16 mouse cellular contexts compared by ENCODE assay signal in genomic region chr3:32659506-32659905, GRCm38 (mm10). TPM values are rescaled to one million over a fixed set of nuclear protein-coding genes. Genes with fewer than 3 reads are reported as not detected.
DNase-seq lines count a peak whose midpoint lies in the region; ATAC-seq and TF ChIP-seq lines count a peak whose summit lies in the region.
"Had no signal": no experiment of that assay in that cellular context is flagged by ENCODE, and none has a peak within 500 bp of the region (broad histone marks: within the 10 kb centered on the region; RNA-seq: fewer than 3 reads in every experiment).

No protein-coding gene starts in this region.

- H3K4me2 ChIP-seq in intestine, postnatal 0 days (replicated peaks; ENCODE audit: low read depth): no peak overlapping the region
- H3K4me2 ChIP-seq: forebrain, embryonic 13.5 days; hindbrain, embryonic 13.5 days had no signal

- DNase-seq in gastrocnemius, adult 2 months: no peak
- no peak for DNase-seq in gastrocnemius, adult 18-20 months (ENCODE audit: low spot score)
- peak; percentile 10 for DNase-seq in testis, postnatal 14 days (ENCODE audit: low spot score)
- no peak for DNase-seq in testis, postnatal 10 days (ENCODE audit: low spot score)
- DNase-seq in kidney, postnatal 10 days: no peak
- no peak for DNase-seq in layer of hippocampus, adult 8-10 months (ENCODE audit: low spot score in 2 of 2)
- DNase-seq: cerebellum, adult 2 months; cerebellum, postnatal 10 days; gastrocnemius, postnatal 36 days had no signal

- no peaks in the 10 kb centered on the region for H3K4me1 ChIP-seq in intestine, postnatal 0 days (replicated peaks; ENCODE audit: control insufficient read depth, insufficient read depth, low read length)
- H3K4me1 ChIP-seq: forebrain, embryonic 13.5 days had no signal

- no peaks in the 10 kb centered on the region for H3K9me3 ChIP-seq in intestine, postnatal 0 days (ENCODE audit: control insufficient read depth)
- H3K9me3 ChIP-seq: embryonic facial prominence, embryonic 10.5 days; forebrain, embryonic 13.5 days; heart, embryonic 15.5 days; hindbrain, embryonic 13.5 days had no signal

- no peak overlapping the region for H3K9ac ChIP-seq in intestine, postnatal 0 days (ENCODE audit: low read depth, low read length)
- H3K9ac ChIP-seq: forebrain, embryonic 13.5 days; forebrain, postnatal 0 days; hindbrain, embryonic 13.5 days had no signal

- no peaks in the 10 kb centered on the region for H3K36me3 ChIP-seq in intestine, postnatal 0 days (ENCODE audit: control insufficient read depth, insufficient read depth)
- H3K36me3 ChIP-seq: embryonic facial prominence, embryonic 10.5 days; heart, embryonic 15.5 days; hindbrain, embryonic 13.5 days had no signal

- no peaks in the 10 kb centered on the region for H3K27me3 ChIP-seq in intestine, postnatal 0 days (replicated peaks; ENCODE audit: control insufficient read depth, insufficient read depth, low read length)
- H3K27me3 ChIP-seq: forebrain, embryonic 13.5 days; heart, embryonic 15.5 days; hindbrain, embryonic 13.5 days had no signal

- no peak overlapping the region for H3K4me3 ChIP-seq in gastrocnemius, adult 2 months
- H3K4me3 ChIP-seq in intestine, postnatal 0 days (ENCODE audit: low read depth, low read length): no peak overlapping the region
- H3K4me3 ChIP-seq: embryonic facial prominence, embryonic 10.5 days; forebrain, embryonic 13.5 days; hindbrain, embryonic 13.5 days had no signal

- no peak for ATAC-seq in intestine, postnatal 0 days
- ATAC-seq: forebrain, embryonic 13.5 days had no signal

- intact Hi-C loops in gastrocnemius, adult 2 months (cut with DNase I): no loop called here

- 83% methylated on average over 2 of the region's 2 CpGs for WGBS in intestine, postnatal 0 days

- peak overlapping the region; percentile 10; the same call in 1 of the 2 replicates for H3K27ac ChIP-seq in gastrocnemius, adult 2 months
- H3K27ac ChIP-seq in intestine, postnatal 0 days (ENCODE audit: low read depth, low read length): 0 out of 2 replicates have a peak overlapping the region, but pooled peaks have one; percentile 30
- H3K27ac ChIP-seq: embryonic facial prominence, embryonic 10.5 days; forebrain, embryonic 13.5 days; hindbrain, embryonic 13.5 days; hindbrain, postnatal 0 days had no signal

- TF ChIP-seq CTCF in gastrocnemius, adult 2 months (IDR thresholded peaks at IDR 0.05): no peak
- TF ChIP-seq CTCF in intestine, postnatal 0 days (IDR thresholded peaks at IDR 0.05; ENCODE audit: low read depth): no peak

RNA-seq across cellular contexts. Expression of gene Gnb4, which starts 43.1 kb away (rescaled TPM):
- total RNA-seq in gastrocnemius, adult 2 months (2021): 1 to 10 TPM; 4.3 to 7.2 TPM
- 1 to 10 TPM; 3.4 to 5.5 TPM for total RNA-seq in gastrocnemius, adult 18-20 months (2021)
- polyA plus RNA-seq in intestine, postnatal 0 days (2015; fragmentation: Nextera tagmentation; extraction: Ambion mirVana): 31.5 and 31.8 TPM in 2 replicates
- total RNA-seq in layer of hippocampus, adult 8-10 months (2022): 10 to 100 TPM; 10.4 to 15.9 (median 13.0) TPM

RNA-seq across cellular contexts. Expression of gene Actl6a, which starts 46.6 kb away (rescaled TPM):
- 10 to 100 TPM; 13.1 to 16.0 TPM for total RNA-seq in gastrocnemius, adult 2 months (2021)
- total RNA-seq in gastrocnemius, adult 18-20 months (2021): 10 to 100 TPM; 14.3 to 14.7 TPM
- polyA plus RNA-seq in intestine, postnatal 0 days (2015; fragmentation: Nextera tagmentation; extraction: Ambion mirVana): 47.9 and 49.2 TPM in 2 replicates
- 10 to 100 TPM; 14.0 to 21.6 (median 19.3) TPM for total RNA-seq in layer of hippocampus, adult 8-10 months (2022)
